Mouse (Mus musculus) ES-CJ7 (cell line): ENCODE data around the gene Gm37240.
A peak's percentile ranks its signal among the peaks of the same experiment; 100 is the strongest.

Experiments
- DNase-seq: peaks from one replicate; pipeline ENCODE4 v3.0.0; 2011; ENCODE audit warnings: low read depth, low spot score

The Gm37240 gene

DNA sequence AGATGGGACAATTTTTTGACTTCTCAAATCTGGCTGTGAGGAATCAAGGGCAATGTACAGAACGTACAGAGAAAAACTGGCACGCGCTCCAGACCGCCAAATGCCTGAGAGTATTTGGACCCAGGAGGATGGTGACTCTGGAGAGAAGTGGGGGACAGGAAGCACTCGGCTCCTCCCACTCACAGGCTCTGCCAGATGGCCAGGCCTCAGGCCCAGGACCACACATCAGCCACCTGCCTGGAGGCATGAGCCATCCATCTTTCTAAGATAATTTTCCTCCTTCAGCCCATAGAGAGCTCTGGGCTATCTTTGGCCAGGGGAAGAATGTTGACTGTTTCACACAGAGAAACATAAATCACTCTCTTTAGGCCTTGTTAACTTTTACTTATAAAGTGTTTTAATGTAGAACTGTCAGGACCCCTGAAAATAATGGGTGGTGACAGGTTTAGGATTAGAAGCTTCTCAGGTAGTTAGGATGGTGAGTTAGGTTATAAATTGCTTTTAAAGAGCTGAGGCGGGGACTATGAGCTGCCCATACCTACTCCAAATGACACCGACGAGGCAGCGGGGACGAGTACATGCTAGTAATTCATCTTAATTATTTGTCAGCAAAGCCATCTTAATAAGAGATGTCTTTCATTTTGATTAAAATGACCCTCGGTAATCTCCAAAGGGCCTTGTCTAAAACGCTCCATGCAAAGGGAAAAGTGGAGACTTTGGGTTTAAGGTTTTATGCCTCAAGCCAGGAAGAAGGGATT lies 546.0 kb downstream of the Gm37240 start:
- DNase-seq: no peak

DNA sequence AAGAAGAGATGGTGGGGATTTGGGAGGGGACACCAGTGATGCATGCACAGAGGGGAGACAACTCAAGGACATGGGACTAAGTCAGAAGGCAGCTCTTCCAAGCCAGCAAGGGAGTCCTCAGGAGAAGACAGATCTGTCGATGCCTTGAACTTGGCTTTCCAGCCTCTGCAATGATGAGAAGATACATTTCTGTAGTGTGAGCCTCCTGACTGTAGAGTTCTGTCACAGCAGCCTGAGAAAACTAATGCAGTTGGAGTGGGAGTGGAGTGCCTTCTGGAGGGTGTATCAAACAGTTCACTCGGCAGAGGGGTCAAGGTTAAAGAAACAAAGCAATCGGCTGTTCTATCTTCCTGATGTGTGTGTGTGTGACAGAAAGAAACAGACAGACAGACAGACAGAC lies 546.8 kb downstream of the Gm37240 start:
- peak; percentile 19 for DNase-seq

DNA sequence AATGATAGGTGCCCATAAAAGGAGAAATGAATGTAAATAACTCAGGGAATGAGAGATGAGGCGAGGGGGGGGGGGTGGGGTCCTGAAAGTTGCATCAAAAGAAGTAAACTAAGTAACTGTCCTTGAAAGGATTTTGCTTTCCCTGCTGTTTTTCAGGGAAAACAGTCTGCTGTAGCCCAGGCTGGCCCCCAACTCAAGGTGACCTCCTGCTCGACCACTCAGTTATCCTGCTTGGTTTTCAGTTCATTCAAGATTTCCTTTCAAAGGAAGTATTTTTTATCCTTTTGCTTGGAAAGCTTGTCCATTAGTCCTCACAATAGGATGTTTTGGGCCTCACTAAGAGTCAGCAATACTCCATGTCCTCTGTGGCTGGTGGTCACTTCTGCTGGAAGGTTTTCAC lies 547.4 kb downstream of the Gm37240 start:
- no peak for DNase-seq

DNA sequence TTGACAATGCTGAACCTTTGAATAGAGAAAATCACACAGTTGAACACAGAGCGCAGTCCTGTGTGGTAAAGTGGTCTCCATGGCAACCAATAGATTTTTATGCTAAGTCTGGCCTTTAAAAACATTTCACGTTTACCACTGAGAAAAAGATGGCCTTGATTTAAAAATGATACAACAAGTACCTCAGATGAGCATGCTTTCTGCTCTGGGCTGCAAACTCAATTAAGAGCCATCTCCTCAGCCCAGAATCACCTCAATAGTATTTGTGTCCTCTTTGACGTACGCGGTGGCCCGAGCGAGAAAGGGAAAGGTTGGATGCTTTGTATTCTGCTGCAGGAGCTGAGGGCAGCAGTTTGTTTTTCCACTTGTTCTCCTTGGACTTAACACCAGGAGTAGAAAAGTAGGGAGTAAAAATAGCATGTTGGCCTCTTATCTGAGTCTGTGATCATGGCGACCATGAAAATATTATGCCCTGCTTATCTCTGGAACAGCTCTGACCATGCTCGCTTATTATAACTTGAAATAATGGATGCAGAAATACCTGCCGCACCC lies 548.0 kb downstream of the Gm37240 start:
- DNase-seq: no peak

DNA sequence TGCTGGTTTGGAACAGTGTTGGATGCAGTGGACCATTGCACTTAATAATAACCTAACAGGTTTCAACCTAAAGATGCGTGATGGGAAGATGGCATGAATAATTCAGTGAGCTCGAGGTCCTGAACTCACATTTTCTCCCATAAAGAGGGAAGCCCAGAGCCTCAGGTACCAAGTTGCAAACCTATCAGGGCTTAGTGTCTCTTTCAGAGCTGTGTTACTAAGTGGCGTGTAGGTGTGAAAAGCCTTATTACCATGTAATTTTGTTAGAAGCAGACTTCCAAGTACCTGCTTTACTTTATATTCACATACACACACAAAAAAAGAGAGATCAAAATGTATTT lies 548.6 kb downstream of the Gm37240 start:
- no peak for DNase-seq

DNA sequence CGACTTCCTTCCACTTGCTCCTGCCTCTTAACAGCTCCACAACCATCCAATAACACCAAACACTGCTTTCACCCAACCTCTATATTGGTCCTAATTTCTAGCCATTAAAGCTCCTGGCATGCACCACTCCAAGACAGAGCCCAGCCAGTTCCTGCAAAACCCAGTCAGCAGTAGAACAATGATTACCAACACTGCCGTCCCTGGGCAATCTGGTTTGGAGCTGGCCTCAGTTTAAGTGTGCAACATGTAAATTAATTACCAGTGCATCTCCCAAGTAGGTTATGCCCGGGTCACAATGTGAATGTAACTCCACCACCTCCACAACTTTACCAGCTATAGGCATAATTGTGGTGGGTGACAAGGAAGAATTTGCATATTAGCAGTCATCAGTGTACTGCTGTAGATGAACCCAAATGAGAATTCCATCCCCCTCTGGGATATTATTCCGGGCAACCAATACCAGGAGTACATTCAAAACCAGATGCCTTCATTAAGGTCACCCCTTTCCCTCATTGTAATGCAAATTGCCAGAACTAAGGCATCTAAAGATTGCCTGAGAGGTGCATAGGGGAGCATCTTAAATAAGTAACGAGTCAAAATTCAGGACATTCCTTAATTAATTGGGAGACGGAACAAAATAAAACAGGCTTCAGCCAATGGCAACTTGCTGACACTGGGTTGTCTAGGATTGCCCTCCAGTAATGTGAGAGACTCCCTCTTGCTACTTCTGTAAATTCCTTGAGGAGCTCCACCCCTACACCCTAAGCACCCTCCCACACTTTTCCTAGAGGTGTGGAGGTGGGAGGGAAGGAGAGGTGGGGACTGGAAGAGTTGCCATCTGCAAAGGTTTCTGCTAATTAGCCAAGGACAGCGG lies 549.2 kb downstream of the Gm37240 start:
- peak; percentile 81 for DNase-seq

DNA sequence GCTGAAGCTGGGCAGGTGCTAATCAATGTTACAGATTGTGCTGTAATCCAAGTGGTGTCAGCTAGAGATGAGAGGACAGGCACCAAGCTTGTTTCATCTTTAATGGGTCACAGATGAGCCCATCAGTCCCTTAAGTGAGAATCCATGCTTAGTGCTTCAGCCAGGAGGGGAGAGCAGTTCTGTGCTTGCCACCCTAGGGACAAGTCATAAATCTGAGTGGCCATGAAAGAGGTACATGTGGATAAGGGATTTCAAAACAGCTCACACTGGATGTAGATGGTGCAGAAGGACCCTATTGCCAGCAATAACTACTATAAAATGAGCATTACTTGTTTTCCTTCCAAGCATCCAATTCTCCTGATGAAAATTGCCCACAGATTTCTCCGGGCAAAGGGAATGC lies 551.8 kb downstream of the Gm37240 start:
- no peak for DNase-seq

DNA sequence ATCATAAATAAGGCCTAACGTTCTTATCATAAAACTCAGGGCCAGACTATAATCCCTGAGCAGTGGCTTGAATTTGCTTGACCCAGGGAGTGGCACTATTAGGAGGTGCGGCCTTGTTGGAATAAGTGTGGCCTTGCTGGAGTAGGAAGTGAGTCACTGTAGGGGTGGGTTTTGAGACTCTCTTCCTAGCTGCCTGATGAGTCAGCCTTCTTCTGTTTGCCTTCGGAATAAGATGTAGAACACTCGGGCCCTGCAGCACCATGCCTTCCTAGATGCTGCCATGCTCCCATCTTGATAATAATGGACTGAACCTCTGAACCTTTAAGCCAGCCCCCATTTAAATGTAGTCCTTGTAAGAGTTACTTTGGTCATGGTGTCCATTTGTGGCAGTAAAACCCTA lies 555.0 kb downstream of the Gm37240 start:
- DNase-seq: no peak

DNA sequence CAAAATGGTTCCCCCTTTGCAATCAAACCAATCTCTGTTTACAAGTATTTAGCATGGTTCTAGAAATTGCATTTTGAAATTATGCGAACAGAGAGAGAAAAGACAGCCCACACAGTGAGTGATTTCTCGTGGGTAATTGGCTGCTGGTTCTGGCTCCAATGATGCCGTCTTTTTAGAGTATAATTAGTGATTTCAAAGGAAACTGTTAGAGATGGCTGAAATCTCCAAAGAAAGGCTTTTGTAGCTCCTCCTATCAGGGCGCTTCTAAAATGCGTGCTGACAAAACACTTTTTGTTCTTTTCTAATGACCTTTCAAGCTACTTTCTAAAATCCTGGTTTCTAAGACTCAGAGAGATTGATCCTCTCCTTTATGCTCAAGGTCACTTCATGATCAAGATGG lies 569.1 kb downstream of the Gm37240 start:
- DNase-seq: no peak

DNA sequence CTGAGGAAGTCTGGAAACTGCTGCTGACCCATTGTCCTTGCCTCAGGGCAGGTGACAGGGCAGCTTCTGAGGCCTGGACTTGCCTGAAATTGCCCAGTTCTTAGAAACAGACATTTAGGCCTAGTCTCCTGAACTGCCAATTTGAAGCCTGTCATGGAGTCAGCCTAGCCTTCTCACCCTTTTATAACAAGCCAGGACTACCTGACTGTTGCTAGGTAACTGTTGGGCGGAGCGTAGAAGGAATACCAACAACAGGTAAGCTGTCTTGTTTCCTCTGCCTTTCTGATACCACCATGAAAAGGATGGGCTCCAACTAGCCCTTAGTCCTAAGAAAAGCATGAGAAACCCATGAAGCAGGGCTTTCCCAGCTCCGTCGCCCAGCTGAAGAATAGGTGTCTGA lies 570.0 kb downstream of the Gm37240 start:
- DNase-seq: peak; percentile 33

DNA sequence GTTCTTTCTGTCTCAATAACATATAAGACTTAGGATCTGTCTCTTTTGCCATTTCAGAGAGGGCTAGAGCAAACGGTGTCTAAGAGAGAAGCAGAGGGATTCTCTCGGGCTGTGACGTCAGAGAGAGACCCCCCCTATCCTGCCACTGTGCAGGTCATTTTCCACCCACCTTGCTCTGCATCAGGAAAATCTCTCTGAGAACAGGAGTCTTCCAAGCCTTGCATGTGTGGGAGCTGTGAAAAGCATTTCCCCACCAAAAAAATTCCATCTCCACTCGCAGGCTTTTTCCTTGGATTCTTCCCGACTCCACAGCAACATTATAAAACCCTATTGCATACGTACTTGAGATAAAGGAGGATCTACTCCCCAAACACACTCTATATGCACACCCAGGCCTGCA lies 572.4 kb downstream of the Gm37240 start:
- DNase-seq: no peak

DNA sequence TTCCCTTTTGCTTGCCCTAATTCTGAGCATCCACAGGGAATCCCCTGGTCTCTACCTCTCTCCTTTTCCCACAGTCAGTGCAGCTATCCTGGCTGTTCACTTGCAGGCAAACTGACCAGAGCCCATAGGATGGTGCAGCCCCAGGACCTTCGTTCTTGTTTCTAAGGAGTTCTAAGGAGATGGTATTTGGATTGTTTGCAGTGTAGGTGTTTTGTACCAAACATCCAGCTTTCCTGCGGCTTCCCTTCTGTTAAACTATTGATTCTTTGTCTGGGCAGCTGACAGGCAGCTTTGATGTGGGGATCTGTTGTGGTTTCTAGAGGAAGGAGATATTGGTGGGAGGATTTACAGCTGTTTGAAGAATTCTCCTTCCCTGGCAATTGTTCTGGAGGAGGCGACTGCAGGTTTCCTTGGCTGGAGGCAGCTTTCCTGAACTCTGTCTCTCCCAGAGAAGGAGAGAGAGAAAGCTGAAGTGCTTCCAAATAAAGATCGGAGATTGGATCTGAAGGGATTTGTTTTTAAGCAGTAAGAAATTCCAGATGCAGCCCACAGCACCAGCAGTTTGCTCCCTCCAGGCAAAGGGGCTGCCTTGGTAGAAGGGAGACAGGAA lies 573.6 kb downstream of the Gm37240 start:
- no peak for DNase-seq

DNA sequence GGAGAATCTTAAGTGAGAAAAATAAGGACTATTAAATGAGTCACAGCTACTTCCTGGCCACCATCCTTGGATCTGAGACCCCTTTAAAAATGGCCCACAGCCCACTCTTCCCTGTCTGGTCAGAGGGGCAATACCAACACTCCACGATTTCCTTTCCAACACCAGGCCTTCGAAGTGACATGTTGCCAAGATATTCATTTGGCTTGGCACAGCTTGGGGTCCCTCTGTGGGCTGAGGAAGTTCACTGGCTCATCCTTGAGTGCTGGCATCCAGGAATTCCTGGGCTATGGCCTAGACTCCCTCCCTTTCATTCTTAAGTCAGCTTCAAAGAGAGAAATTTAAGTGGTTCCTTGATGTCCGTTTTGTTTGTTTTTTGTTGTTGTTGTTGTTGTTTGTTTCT lies 576.1 kb downstream of the Gm37240 start:
- no peak for DNase-seq

DNA sequence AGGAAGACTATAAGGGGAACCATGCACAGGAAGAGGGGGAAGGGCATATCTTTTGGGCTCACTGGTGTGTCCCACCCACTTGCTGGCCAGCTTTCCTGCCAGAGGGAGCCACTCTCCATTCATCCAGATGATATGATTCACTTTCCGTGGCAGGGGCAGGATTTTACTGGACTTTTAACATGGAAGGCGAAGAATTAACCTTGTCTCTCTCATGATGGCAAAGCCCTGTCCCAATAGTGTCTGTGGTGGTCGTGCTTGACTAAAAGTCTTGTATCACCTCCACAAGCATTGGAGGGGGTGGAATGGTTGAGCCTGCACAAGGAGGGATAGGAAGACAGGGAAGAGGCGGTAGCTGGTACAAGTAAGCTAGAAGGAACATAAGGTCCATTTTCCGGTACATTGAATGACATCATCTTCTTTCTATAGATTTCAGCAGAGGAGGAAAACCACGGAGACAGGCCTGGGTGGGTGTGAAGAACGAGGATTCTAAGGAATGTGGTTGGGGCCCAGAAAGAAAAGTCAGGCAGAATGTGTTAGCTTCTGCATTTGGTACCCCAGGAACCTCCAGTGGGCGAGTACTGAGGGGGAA lies 576.8 kb downstream of the Gm37240 start:
- DNase-seq: no peak

DNA sequence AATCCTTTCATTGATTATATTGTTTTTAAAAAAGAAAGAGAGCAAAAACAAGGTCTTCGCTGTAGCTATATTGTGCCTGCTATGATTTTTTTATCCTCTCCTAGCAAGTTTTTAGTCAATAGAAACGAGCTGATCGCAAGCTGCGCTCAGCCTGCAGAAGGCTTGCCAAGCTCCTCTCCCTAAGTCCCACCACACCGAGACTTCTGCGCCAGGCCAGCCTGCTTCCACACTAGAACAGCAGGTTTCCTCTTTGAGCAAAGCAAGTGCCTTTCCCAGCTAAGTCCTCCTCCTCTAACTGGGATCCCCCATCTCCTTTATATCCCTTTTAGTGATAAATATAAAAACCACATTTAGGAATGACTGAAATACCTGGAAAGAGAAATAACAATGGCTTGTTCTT lies 578.1 kb downstream of the Gm37240 start:
- no peak for DNase-seq

DNA sequence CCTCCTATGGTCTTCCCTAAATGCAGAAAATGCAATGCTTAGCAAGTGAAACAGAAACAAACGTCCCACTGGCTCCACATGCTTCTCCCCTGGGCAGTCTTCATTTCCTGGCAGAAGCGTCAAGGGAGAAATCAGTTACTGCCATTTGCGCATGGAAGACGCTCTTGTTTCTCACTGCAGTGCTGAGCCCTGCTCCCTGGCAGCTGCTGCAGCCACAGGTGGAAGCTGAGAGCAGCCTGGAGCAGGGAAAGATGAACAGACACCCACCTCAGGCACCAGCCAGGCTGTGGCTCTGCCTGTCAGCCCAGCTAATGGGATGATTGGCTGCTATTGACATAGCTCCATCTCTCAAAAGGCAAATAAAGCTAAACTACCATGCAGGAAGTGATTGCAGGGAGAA lies 578.6 kb downstream of the Gm37240 start:
- DNase-seq: no peak

DNA sequence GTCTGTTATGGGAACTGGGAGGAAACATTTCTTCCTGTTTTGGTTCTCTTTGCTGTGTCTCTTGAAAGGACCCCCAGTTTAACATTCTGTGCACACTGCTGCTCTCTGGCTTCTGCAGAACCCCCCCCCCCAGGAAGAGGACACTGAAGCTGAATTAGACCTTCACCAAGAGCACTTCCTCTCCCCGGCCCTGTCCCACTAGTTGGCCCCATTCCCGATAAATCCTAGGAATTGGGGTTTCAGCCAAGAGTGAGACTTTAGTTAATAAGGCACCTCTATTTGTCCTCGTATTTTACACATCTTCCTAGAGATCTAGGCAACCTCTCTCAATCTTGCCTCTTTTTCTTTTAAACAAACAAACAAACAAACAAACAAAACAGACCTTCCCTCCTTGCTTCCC lies 585.5 kb downstream of the Gm37240 start:
- DNase-seq: no peak

DNA sequence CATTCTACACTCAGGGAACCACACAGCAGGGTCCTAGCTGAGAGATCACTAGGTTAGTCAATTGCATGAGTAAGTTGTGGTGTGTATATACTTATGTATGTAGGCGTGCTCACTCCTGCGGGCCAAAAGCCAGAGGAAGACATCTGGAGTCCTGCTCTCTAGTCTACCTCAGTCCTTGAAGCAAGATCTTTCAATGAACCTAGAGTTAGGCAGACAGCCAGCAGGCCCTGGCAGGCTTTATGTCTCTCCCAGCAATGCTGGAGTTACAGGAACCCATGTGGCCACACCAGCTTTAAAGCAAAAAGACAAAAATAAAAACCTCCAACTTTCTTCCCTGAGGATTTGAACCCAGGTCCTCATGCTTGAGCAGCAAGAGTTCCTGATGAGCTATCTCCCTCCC lies 586.0 kb downstream of the Gm37240 start:
- DNase-seq: no peak

DNA sequence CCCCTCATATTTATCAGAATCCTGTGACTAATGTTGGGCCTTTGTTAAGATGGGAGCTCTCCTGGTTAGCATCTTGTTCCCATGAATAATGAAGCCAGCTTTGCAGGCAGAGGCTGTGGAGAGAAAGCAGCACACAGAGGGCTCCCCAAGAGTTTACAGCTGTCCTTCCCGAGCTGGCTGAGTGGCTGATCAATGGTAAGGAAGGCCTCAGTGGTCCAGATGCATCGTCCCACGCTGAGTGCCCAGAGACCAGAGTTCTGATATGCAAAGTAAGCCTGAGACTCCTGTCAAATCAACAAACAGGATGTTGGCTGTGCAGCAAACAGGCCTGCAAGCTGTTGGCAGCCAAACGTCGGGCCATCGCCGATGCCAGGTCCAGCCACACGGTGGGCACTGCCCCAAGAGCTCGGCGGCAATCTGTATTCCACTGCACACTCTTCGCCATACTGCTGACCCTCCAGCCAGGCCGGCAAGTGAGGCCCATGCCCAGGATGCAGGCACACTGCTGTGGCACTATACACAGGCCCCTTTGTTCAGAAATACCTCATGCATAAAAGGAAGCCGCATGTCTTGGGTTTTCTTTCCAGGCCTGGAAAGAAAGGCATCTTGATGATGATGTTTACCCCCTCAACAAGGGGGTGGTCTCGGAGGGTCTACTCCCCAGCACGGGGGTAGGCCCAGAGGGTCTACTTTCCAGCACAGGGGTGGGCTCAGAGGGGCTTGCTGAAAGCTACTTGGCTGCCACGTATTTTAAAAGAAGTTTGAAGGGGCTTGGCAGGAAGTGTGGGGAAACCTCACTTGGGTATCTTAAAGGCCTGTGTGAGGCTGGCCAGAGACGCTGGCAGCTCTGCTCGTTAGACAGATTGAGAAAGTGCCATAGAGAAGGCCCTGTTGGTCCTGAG lies 587.4 kb downstream of the Gm37240 start:
- DNase-seq: no peak

DNA sequence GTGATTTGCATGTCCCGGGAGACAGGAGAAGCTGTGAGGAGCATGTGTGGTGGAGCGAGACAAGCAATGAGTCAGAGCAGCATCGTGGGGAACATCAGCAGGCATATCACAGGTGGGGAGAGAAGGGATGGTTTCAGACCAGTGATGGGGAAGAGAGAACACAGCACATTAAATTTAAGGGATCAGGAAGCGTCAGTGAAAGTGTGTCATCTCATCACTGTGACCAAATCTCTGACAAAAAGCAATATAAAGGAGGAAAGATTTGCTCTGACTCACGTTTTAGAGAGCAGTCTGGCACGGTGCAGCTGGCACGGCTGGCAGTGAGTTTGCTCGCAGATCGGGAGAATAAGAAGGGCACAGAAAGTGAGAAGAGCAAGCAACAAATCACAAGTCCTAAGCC lies 592.1 kb downstream of the Gm37240 start:
- no peak for DNase-seq

DNA sequence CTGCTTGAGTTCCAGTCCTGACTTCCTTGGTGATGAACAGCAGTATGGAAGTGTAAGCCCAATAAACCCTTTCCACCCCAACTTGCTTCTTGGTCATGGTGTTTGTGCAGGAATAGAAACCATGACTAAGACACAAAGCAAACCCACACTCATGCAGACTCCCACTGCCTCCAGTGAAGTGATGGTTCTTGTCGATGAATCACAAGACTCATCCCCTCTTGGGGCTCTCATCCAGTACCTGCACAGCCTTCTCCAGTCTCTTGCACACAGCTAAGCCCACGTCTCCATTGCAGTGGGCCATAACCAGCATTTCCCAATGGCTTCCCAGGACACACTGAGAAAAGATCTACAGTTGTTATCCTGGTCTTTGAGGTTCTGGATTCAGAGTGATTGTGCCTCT lies 599.7 kb downstream of the Gm37240 start:
- DNase-seq: no peak
